Mouse (Mus musculus): ENCODE measurements around the gene Rmi1. TPM values are rescaled to one million over a fixed set of nuclear protein-coding genes. Genes with fewer than 3 reads are reported as not detected.
"Not testable (repeated sequence)": the region's sequence is repeated elsewhere in the genome, so short reads cannot be mapped to it uniquely, and the experiment has no call there.

Gene Rmi1
- polyA plus RNA-seq, 1 experiment from 2014 or later, result 31.2 TPM

DNA sequence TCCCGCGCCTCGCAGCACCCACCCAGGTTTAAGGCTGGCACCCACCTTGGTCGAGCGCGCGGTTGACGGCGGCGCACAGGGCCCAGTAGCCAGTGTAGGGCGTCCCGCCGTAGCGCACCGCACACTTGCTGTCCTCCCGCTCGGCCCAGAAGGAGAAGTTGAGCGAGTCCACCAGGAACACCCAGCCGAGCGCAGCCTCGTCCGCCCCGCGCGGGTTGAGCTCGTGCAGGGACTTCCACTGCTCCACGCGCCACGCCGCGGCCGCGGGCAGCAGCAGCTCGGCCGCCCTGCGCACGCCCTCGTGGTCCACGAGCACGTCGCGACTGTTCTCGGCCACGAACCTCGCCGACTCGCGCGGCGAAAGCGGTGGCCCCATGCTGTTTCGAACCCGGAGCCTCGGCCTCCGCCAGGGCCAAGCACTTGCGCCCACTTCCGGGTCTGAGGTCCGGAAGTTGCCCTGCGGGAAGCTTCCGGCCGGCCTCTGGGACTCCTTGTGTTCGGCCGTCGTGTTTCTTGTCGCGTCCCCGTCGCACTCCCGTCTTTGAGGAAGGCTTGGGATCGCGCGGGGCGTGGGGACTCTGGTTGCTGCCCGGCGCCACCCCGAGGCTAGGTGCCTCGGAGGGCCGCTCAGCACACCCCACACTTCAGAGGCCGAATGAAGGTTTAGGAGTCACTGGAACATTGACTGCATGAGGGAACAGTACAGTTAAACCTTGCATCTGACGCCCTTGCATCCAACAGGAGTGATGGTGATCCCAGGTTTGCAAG is 17.1 kb upstream of the Rmi1 start, which contains the start of gene 2210016F16Rik:
Gene 2210016F16Rik (minus strand): TSS at position 447 of the 768 bp plus-strand sequence.
- H3K27ac ChIP-seq (replicated peaks), result peak within 1 kb of the TSS; percentile 85
- WGBS, result 3% methylated on average over 79 of the region's 80 CpGs
- H3K9me3 ChIP-seq (replicated peaks), result peaks cover 24% of the 10 kb centered on the region
- H3K27me3 ChIP-seq (ENCODE audit: low read depth, poor library complexity, severe bottlenecking), result no peaks in the 10 kb centered on the region
- peaks cover 36% of the 10 kb centered on the region for H3K36me3 ChIP-seq
- peaks cover 17% of the 10 kb centered on the region for H3K4me1 ChIP-seq
- DNase-seq (ENCODE audit: low spot score), result peak; percentile 79
- H3K4me3 ChIP-seq, result peak within 1 kb of the TSS; percentile 76

DNA sequence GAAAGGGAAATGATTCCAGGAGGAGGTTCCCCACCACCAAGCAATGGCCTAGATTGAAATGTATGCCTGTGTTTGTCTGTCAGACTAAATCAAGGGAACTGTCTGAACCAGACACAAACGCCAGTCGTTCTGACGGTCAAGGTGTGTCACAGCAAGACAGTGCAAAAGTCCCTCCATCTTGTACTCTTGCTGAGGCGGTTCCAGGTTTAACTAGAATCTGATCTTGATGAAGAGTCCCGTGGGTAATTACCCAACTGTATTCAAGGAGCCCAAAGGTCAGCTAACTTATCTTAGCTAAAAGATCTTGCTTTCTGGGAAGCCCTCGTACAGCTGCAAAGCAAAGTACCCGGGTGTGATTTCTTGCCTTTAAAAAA is 16.5 kb upstream of the Rmi1 start:
- Histone ChIP-seq H3K9me3 (replicated peaks) (peaks cover 18% of the 10 kb centered on the region), H3K36me3 (peaks cover 36% of the 10 kb centered on the region), H3K27ac (replicated peaks) (peak overlapping the region; percentile 85), H3K4me3 (peak overlapping the region; percentile 76), H3K27me3 (ENCODE audit: low read depth, poor library complexity, severe bottlenecking) (no peaks in the 10 kb centered on the region), H3K4me1 (peaks cover 17% of the 10 kb centered on the region)
- 89% methylated on average over 7 of the region's 7 CpGs for WGBS
- DNase-seq (ENCODE audit: low spot score), result no peak

DNA sequence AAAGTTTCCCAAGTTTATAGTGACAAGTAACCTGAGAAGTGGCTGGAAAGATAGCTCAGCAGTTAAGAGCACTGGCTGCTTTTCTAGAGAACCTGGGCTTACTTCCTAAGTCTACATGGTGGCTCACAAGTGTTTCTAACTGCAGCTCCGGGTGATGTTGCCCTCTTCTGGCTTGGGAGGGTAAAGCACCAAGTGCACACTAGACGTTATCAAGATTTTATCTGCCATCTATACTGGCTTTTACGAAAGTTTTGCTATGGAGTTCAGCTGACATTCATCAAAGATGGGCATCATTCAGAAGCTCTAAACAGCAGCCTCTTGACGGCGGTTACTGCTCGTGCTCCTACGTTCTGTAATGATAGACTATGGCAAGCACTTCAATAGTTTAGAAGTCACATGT is 14.1 kb upstream of the Rmi1 start:
- DNase-seq (ENCODE audit: low spot score), result peak; percentile 70
- H3K27ac ChIP-seq (replicated peaks), result no peak overlapping the region
- H3K36me3 ChIP-seq, result peaks cover 34% of the 10 kb centered on the region
- H3K9me3 ChIP-seq (replicated peaks), result no peaks in the 10 kb centered on the region
- H3K4me3 ChIP-seq, result no peak overlapping the region
- WGBS, result 19% methylated on average over 7 of the region's 7 CpGs
- peaks cover 17% of the 10 kb centered on the region for H3K4me1 ChIP-seq
- H3K27me3 ChIP-seq (ENCODE audit: low read depth, poor library complexity, severe bottlenecking), result no peaks in the 10 kb centered on the region

DNA sequence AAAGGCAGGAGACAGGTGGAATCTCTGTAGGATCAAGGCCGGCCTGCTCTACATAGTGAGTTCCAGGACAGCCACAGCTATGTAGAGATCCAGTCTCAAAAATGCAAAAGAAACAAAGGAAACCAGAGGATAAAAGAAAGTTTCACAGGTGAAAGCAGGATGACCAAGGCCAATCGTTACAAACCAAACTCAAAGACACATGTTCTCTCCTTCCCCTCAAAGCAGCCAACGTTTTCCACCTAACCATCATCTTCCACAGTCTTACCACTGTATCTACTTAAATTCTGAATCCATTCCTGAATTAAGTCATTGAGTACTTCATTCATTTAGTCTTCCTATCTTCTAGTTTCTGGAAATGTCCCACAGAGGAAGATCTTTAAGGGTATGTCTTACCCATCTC is 13.7 kb upstream of the Rmi1 start:
- 62% methylated on average over 3 of the region's 3 CpGs for WGBS
- Histone ChIP-seq H3K27ac (replicated peaks) (no peak overlapping the region), H3K4me3 (no peak overlapping the region), H3K4me1 (peaks cover 17% of the 10 kb centered on the region), H3K27me3 (ENCODE audit: low read depth, poor library complexity, severe bottlenecking) (no peaks in the 10 kb centered on the region), H3K36me3 (peaks cover 35% of the 10 kb centered on the region), H3K9me3 (replicated peaks) (no peaks in the 10 kb centered on the region)
- no peak for DNase-seq (ENCODE audit: low spot score)

DNA sequence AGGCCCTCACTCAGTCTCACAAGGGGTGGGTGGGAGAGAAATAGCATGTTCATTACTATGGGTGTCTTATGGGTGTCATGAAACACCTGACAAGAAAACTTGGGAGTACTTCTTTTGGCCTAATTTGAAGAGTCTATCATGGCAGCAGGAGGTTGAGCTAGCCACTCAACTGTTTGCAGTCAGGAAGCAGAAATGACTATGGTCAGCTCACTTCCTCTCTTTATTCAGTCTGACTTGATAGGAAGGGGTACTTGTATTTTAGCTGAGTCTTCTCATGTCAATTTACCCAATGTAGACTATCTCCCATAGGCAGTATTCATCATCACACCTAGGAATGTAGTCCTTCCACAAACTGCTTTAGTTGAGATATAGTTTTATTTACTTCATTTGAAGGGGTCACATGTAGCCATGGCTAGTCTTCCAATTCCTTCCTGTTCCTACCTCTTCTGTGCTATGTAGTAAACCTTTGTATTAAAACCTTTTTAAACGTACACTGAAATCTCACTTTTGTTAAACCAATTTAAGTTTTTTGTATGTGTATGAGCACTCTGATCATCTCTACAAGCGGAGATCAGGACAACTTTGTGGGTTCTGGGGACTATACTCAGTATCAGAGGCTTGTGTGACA is 12.6 kb upstream of the Rmi1 start:
- Histone ChIP-seq H3K4me1 (peaks cover 11% of the 10 kb centered on the region), H3K27me3 (ENCODE audit: low read depth, poor library complexity, severe bottlenecking) (no peaks in the 10 kb centered on the region), H3K9me3 (replicated peaks) (no peaks in the 10 kb centered on the region), H3K27ac (replicated peaks) (no peak overlapping the region), H3K36me3 (peaks cover 46% of the 10 kb centered on the region), H3K4me3 (no peak overlapping the region)
- 84% methylated on average over 2 of the region's 2 CpGs for WGBS
- no peak for DNase-seq (ENCODE audit: low spot score)

DNA sequence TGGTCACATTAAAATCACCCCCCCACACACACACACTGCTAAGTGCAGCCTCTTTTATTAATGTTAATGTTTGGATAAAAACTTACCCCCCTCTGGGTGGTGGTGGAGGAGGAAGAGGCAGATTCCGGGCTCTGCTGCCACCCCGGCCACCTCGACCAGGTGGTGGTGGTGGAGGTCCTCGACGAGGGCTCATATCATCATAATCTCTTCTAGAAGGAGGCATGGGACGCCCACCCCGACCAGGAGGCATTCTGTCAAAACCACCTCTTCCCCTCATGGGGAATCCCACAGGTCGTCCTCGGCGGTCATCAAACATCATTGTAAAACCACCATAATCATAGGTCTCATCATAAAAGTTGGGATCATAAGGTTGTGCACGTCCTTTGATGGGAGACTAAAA is 7.7 kb upstream of the Rmi1 start:
- not testable (repeated sequence) for H3K27ac ChIP-seq (replicated peaks); H3K4me3 ChIP-seq; H3K9me3 ChIP-seq (replicated peaks); H3K27me3 ChIP-seq (ENCODE audit: low read depth, poor library complexity, severe bottlenecking); H3K4me1 ChIP-seq; DNase-seq (ENCODE audit: low spot score)
- peaks cover 95% of the 10 kb centered on the region for H3K36me3 ChIP-seq
- 93% methylated on average over 11 of the region's 11 CpGs for WGBS

DNA sequence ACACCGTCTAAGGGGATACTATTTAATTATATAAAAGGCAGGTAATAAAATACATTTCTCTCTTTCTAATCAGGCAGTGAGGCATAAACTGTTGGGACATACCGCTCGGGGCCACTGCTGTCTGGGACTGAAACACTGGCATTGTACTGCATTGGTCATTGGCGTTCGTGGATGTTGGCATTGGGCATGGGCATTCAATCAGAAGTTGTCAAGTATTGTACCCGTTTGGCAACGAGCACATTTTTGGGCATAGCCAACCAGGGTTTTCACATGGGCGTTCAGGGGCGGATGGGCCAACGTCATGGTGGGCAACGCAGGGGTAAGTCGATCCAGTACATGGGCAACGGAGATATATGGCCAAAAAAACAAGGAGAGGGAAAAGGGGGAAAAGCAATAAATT is 4.4 kb upstream of the Rmi1 start:
- H3K36me3 ChIP-seq, result peaks cover 74% of the 10 kb centered on the region
- H3K27me3 ChIP-seq (ENCODE audit: low read depth, poor library complexity, severe bottlenecking), result no peaks in the 10 kb centered on the region
- 96% methylated on average over 13 of the region's 13 CpGs for WGBS
- DNase-seq (ENCODE audit: low spot score), result no peak
- no peaks in the 10 kb centered on the region for H3K9me3 ChIP-seq (replicated peaks)
- no peak overlapping the region for H3K4me3 ChIP-seq
- no peak overlapping the region for H3K27ac ChIP-seq (replicated peaks)
- H3K4me1 ChIP-seq, result peaks cover 10% of the 10 kb centered on the region

DNA sequence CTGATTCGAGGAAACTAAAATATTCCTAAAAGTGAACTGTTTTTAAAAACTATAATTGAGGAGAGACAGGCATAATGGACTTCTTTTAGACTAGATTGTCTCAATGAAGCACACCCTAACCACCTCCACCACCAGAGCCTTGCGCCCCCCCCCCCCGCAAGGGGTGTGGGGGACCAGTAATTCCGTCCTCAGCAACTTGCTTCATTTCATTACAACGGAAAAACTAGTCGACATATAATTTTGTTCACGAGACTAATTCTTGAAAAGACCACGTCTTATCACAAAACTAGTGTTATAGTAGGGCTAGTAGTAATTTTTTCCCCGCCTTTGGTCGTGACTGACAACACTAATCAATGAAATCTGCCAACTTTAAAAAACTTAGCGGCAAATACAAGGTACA is 1.5 kb upstream of the Rmi1 start:
- WGBS, result 2% methylated on average over 11 of the region's 11 CpGs
- H3K27me3 ChIP-seq (ENCODE audit: low read depth, poor library complexity, severe bottlenecking), result no peaks in the 10 kb centered on the region
- peaks cover 45% of the 10 kb centered on the region for H3K36me3 ChIP-seq
- H3K27ac ChIP-seq (replicated peaks), result peak overlapping the region; percentile 100
- H3K9me3 ChIP-seq (replicated peaks), result no peaks in the 10 kb centered on the region
- no peak for DNase-seq (ENCODE audit: low spot score)
- peak overlapping the region; percentile 97 for H3K4me3 ChIP-seq
- H3K4me1 ChIP-seq, result peaks cover 19% of the 10 kb centered on the region

DNA sequence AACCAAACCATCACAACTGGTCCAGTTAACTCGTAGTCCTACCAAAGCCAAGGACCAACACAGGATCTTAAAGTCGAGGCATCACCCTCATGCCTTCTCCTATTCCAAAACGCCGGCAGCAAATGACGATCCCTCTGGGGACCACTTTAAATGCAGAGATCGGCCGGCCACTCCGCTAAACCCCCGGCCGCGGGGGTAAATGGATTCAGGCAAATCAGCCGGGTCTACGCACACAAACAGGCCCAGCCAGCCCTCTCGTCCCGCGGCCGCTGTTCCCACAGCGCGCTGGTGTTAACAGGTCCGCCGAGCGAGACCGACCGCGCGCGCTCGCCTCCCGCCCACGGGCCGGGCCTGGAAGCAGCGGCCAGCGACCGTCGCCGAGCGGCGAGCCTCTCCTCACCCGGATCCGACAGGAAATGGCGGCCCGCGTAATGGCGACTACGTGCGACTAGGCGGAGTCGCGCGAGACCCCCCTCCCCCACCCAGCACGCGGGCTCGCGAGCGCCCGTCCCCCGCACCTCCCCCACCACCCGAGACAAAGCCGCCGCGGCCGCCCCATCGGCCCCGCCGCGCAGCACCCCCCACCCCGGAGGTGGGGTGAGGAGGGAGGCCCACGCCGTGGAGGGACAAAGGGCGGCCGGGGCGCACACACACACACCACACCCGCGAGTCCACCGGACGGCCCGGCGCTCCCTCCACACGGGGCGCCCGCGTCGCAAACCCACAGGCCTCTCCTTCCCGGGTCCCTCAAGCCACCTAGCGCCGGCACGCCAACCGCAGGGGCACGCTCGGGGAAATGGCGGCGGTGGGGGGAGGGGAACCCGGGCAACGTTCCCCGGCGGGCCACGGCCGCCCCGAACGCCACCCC is 679 bp upstream of the Rmi1 start:
- Histone ChIP-seq H3K4me3 (peak overlapping the region; percentile 97), H3K4me1 (peaks cover 19% of the 10 kb centered on the region), H3K27me3 (ENCODE audit: low read depth, poor library complexity, severe bottlenecking) (no peaks in the 10 kb centered on the region), H3K9me3 (replicated peaks) (no peaks in the 10 kb centered on the region), H3K27ac (replicated peaks) (peak overlapping the region; percentile 100), H3K36me3 (peaks cover 39% of the 10 kb centered on the region)
- DNase-seq (ENCODE audit: low spot score), result peak; percentile 85
- under 1% methylated on average over 78 of the region's 100 CpGs for WGBS

DNA sequence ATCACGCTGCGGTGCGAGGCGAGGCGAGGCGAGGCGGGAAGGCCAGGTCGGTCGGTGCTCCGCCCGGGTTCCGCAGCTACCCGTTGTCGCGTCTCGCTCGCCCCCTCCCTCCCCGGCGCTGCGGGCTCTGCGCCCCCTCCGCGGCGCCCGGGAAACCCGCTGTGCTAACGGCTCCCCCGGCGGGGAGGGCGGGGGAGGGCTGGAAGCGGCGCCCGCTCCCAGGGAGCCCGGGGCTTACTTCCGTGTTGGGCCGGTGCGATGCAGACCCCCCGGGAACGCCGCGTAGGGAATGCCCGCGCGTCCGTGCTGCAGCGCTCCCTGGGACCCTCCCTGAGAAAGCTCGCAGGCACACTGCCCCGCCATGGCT is 679 bp downstream of the Rmi1 start:
- Histone ChIP-seq H3K36me3 (peaks cover 36% of the 10 kb centered on the region), H3K9me3 (replicated peaks) (no peaks in the 10 kb centered on the region), H3K27me3 (ENCODE audit: low read depth, poor library complexity, severe bottlenecking) (no peaks in the 10 kb centered on the region), H3K4me1 (peaks cover 19% of the 10 kb centered on the region), H3K27ac (replicated peaks) (peak overlapping the region; percentile 100), H3K4me3 (peak overlapping the region; percentile 97)
- 0% methylated on average over 39 of the region's 48 CpGs for WGBS
- no peak for DNase-seq (ENCODE audit: low spot score)

DNA sequence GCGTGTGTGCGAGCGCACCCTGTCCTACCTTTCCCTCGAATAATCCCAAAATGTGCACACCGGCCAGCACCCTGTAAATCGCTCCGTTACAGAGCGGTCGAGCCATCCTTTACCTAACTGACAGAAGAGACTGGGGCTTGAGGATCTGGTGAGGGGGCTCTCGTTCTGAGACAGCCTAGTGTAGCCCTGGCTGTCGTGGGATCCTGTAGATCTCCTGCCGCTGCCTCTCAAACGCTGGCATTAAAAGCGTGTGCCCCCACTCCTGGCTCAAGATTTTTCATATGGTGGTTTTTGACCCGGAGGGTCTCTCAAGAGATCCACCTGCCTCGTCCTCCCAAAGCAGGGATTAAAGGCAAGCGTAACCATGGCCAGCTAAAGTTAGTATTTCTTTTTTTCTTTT is 1.2 kb downstream of the Rmi1 start, which contains the start of gene Hnrnpk:
Gene Hnrnpk (minus strand): TSS at position 101 of the 400 bp plus-strand sequence.
- WGBS, result 8% methylated on average over 17 of the region's 17 CpGs
- not testable (repeated sequence) for H3K27me3 ChIP-seq (ENCODE audit: low read depth, poor library complexity, severe bottlenecking); H3K9me3 ChIP-seq (replicated peaks); DNase-seq (ENCODE audit: low spot score)
- peaks cover 31% of the 10 kb centered on the region for H3K36me3 ChIP-seq
- peaks cover 19% of the 10 kb centered on the region for H3K4me1 ChIP-seq
- peak within 1 kb of the TSS; percentile 100 for H3K27ac ChIP-seq (replicated peaks)
- peak within 1 kb of the TSS; percentile 97 for H3K4me3 ChIP-seq

DNA sequence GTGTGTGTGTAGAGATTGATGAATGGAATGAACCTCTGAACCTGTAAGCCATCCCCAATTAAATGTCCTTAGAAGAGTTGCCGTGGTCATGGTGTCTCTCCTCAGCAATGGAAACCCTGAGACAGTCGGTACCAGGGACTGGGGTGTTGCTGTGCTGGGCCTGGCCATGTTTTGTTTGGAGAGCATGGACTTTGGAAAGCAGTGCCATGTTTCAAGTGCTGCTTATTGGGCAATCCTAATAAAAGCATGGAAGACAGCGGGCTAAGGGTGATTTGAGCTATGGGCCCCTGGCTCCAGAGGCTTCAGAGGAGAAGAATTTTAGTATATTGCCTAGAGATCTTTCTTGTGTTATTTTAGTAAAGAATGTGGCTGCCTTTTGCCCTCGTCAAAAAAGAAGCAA is 9.0 kb downstream of the Rmi1 start:
- no peak overlapping the region for H3K4me3 ChIP-seq
- no peak for DNase-seq (ENCODE audit: low spot score)
- no peaks in the 10 kb centered on the region for H3K27me3 ChIP-seq (ENCODE audit: low read depth, poor library complexity, severe bottlenecking)
- peaks cover 48% of the 10 kb centered on the region for H3K36me3 ChIP-seq
- H3K9me3 ChIP-seq (replicated peaks), result peaks cover 3% of the 10 kb centered on the region; the same call in 1 of the 2 replicates
- WGBS, result 90% methylated on average over 4 of the region's 4 CpGs
- H3K27ac ChIP-seq (replicated peaks), result no peak overlapping the region
- no peaks in the 10 kb centered on the region for H3K4me1 ChIP-seq
